Mouse (Mus musculus): ENCODE measurements around the gene Ccnb1ip1. TPM values are rescaled to one million over a fixed set of nuclear protein-coding genes. Genes with fewer than 3 reads are reported as not detected.

The Ccnb1ip1 gene
- total and polyA plus RNA-seq, 3 experiments = 2.7 TPM; not detected in 2

DNA sequence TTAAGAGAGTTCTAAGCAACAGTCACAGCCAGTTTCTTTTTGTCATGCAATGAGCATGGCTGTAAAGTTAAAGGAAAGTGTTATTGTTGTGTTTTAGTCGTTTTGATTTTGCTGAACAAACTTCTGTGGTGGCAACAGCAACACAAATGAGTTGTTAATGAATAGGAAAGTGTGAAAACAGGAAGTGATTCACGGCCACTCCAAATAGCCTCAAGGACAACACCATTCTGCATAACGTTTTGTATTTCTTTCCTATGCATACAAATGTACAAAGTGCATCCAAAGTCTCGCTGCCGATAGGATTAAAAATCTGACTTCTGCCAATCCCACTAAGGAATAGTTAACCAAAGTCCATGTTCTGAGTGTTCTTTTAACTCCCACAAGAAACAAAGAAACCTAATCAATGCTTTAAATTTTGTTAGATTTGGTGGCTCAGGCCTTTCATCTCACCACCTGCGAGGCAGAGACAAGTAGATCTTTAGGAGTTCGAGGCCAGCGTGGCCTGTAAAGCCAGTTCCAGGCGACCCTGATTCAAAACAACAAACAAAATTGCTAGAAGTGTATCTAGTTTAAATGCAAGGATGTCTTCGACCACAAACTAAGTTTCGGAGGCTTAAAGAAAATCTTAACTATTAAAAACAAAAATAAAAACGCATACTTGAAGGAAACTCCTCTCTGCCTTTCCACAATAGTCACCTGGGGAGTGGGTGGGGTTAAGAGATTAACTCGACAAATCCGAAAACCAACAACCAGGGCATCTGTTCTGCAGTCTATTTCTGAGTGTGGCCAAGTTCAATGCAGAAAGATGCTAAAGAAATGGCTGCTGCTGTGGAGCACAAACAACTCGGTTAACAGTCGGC lies 22.9 kb downstream of the Ccnb1ip1 start:
- Histone ChIP-seq H3K4me1 (ENCODE audit: control insufficient read depth in 1 of 2, insufficient read depth in 2 of 2) (peaks cover 3 to 17% of the 10 kb centered on the region in 2 experiments; a peak in 2 of 4 replicates), H3K36me3 (replicated peaks in 1 of 2; ENCODE audit: control insufficient read depth in 1 of 2, insufficient read depth in 1 of 2, low read length in 1 of 2) (peaks cover 10 to 34% of the 10 kb centered on the region in 2 experiments), H3K9me3 (replicated peaks; ENCODE audit: low read length) (peaks cover 7% of the 10 kb centered on the region), H3K27ac (ENCODE audit: insufficient read depth, low read depth) (no peak overlapping the region), H3K79me2 (replicated peaks; ENCODE audit: control insufficient read depth, extremely low read depth, insufficient read depth, poor library complexity, severe bottlenecking) (peaks cover 20% of the 10 kb centered on the region), H3K9ac (ENCODE audit: insufficient read depth, low read depth) (peak overlapping the region; percentile 80), H3K4me3 (replicated peaks in 1 of 3; ENCODE audit: low read depth in 2 of 3, low read length in 2 of 3, poor library complexity in 1 of 3) (peak overlapping the region; percentile 87 to 94 (median 89)), H3K27me3 (replicated peaks) (no peaks in the 10 kb centered on the region), H3K4me2 (ENCODE audit: insufficient read depth, low read depth, poor library complexity, severe bottlenecking) (peak overlapping the region; percentile 77)
- dilution Hi-C loops (cut with MboI; ENCODE audit: extremely low pct_ligation_motif_present, extremely low pct_unique_long_range_greater_than_20kb, low sequenced_read_pairs) = no loop called here
- DNase-seq (ENCODE audit: extremely low read depth) = peak; percentile 38
- in situ Hi-C loops (cut with MboI; ENCODE audit: low pct_ligation_motif_present, low pct_unique_long_range_greater_than_20kb, low sequenced_read_pairs) = no loop called here
- TF ChIP-seq KAT2A (IDR thresholded peaks at IDR 0.05; ENCODE audit: insufficient replicate concordance, low read length) (no peak), RCOR1 (conservative IDR thresholded peaks at IDR 0.05; ENCODE audit: low read depth, low read length) (no peak), CTCF (conservative IDR thresholded peaks at IDR 0.05 in 1 of 2, IDR thresholded peaks at IDR 0.05 in 1 of 2; ENCODE audit: low read depth in 2 of 2, low read length in 2 of 2) (no peak), NRF1 (IDR thresholded peaks at IDR 0.05; ENCODE audit: low read depth, low read length) (no peak), EP300 (IDR thresholded peaks at IDR 0.05; ENCODE audit: low read length) (no peak), SMC3 (IDR thresholded peaks at IDR 0.05; ENCODE audit: low read depth, low read length) (no peak), E2F4 (IDR thresholded peaks at IDR 0.05; ENCODE audit: insufficient replicate concordance, low read depth, low read length) (no peak), ELF1 (IDR thresholded peaks at IDR 0.05; ENCODE audit: low read depth, low read length) (0 out of 2 replicates have a peak, but pooled peaks have one; percentile 35)

DNA sequence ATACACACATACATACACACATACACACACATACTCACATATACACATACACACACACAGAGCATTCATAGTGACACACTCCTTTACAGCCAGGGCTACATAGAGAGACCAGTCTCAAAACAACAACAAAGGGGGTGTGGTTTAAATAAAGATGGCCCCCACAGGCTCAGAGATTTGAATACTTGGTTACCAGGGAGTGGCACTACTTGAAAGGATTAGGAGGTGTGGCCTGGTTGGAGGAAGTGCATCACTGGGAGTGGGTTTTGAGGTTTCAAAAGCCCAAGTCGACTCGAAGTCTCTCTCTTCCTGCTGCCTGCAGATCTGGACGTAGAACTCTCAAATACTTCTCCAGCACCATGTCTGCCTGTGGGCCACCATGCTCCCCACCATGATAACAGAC lies 25.4 kb downstream of the Ccnb1ip1 start:
- H3K36me3 ChIP-seq (replicated peaks in 1 of 2; ENCODE audit: control insufficient read depth in 1 of 2, insufficient read depth in 1 of 2, low read length in 1 of 2) = peaks cover 21 to 50% of the 10 kb centered on the region in 2 experiments
- H3K27me3 ChIP-seq (replicated peaks) = no peaks in the 10 kb centered on the region
- peaks cover 20% of the 10 kb centered on the region for H3K79me2 ChIP-seq (replicated peaks; ENCODE audit: control insufficient read depth, extremely low read depth, insufficient read depth, poor library complexity, severe bottlenecking)
- dilution Hi-C loops (cut with MboI; ENCODE audit: extremely low pct_ligation_motif_present, extremely low pct_unique_long_range_greater_than_20kb, low sequenced_read_pairs) (no loop called here), in situ Hi-C loops (cut with MboI; ENCODE audit: low pct_ligation_motif_present, low pct_unique_long_range_greater_than_20kb, low sequenced_read_pairs) (no loop called here)
- H3K27ac ChIP-seq (ENCODE audit: insufficient read depth, low read depth) = no peak overlapping the region
- H3K4me3 ChIP-seq (replicated peaks in 1 of 3; ENCODE audit: low read depth in 2 of 3, low read length in 2 of 3, poor library complexity in 1 of 3) = no peak overlapping the region
- H3K4me1 ChIP-seq (ENCODE audit: control insufficient read depth in 1 of 2, insufficient read depth in 2 of 2) = peaks cover 0 to 14% of the 10 kb centered on the region in 2 experiments; a peak in 1 of 4 replicates
- DNase-seq (ENCODE audit: extremely low read depth) = no peak
- no peak overlapping the region for H3K9ac ChIP-seq (ENCODE audit: insufficient read depth, low read depth)
- no peak overlapping the region for H3K4me2 ChIP-seq (ENCODE audit: insufficient read depth, low read depth, poor library complexity, severe bottlenecking)
- peaks cover 7% of the 10 kb centered on the region for H3K9me3 ChIP-seq (replicated peaks; ENCODE audit: low read length)
- no peak for TF ChIP-seq CHD2 (IDR thresholded peaks at IDR 0.05; ENCODE audit: low read length)
- no peak for TF ChIP-seq ZC3H11A (IDR thresholded peaks at IDR 0.05; ENCODE audit: low read depth, low read length)
- TF ChIP-seq POLR2A (IDR thresholded peaks at IDR 0.05; ENCODE audit: low read depth, low read length) = no peak
- TF ChIP-seq ELF1 (IDR thresholded peaks at IDR 0.05; ENCODE audit: low read depth, low read length) = no peak
- no peak for TF ChIP-seq E2F4 (IDR thresholded peaks at IDR 0.05; ENCODE audit: insufficient replicate concordance, low read depth, low read length)
- TF ChIP-seq MYC (IDR thresholded peaks at IDR 0.05; ENCODE audit: low read depth, low read length) = no peak
- no peak for TF ChIP-seq HCFC1 (IDR thresholded peaks at IDR 0.05; ENCODE audit: low read depth, low read length)
- no peak for TF ChIP-seq ETS1 (conservative IDR thresholded peaks at IDR 0.05; ENCODE audit: low read depth, low read length)
